Mouse (Mus musculus) liver, embryonic 13.5 days (tissue): ENCODE results near the gene Caprin2. TPM values are rescaled to one million over a fixed set of nuclear protein-coding genes. Genes with fewer than 3 reads are reported as not detected.
"Not testable (repeated sequence)": the region's sequence is repeated elsewhere in the genome, so short reads cannot be mapped to it uniquely, and the experiment has no call there.

Source experiments
- ATAC-seq: fragments of 200-750 bp; cut with Nextera tagmentation; 2 replicates; pipeline ENCODE4 v1.8.0; 2017; ENCODE audit warnings: low read depth, mild to moderate bottlenecking, moderate number of reproducible peaks, moderate library complexity
- DNase-seq: peaks from one replicate; pipeline ENCODE4 v3.0.0; 2022
- H3K27ac ChIP-seq: fragments of 300-500 bp; sonication (generic); 2 replicates; pipeline ENCODE4 v1.5.1; 2015; ENCODE audit warnings: moderate library complexity, mild to moderate bottlenecking, inconsistent platforms
- H3K27me3 ChIP-seq: fragments of 300-500 bp; sonication (generic); 2 replicates; pipeline ENCODE4 v1.6.1; 2015; ENCODE audit warnings: mild to moderate bottlenecking, inconsistent platforms
- H3K36me3 ChIP-seq: fragments of 300-500 bp; sonication (generic); 2 replicates; pipeline ENCODE4 v1.6.1; 2015; ENCODE audit warnings: mild to moderate bottlenecking, inconsistent platforms
- H3K4me1 ChIP-seq: fragments of 300-500 bp; sonication (generic); replicated peaks from 2 replicates; pipeline ENCODE4 v1.6.1; 2015; ENCODE audit warnings: inconsistent platforms
- H3K4me2 ChIP-seq: fragments of 300-500 bp; sonication (generic); 2 replicates; pipeline ENCODE4 v1.6.1; 2015; ENCODE audit warnings: inconsistent platforms, mild to moderate bottlenecking, moderate library complexity
- H3K4me3 ChIP-seq: fragments of 300-500 bp; sonication (generic); replicated peaks from 2 replicates; pipeline ENCODE4 v1.5.1; 2015; ENCODE audit warnings: mild to moderate bottlenecking, inconsistent platforms
- H3K9ac ChIP-seq: fragments of 300-500 bp; sonication (generic); 2 replicates; pipeline ENCODE4 v1.6.1; 2015; ENCODE audit warnings: mild to moderate bottlenecking, inconsistent platforms
- H3K9me3 ChIP-seq: fragments of 300-500 bp; sonication (generic); replicated peaks from 2 replicates; pipeline ENCODE4 v1.6.1; 2016; ENCODE audit warnings: inconsistent platforms
- WGBS: fragments of 180-500 bp; shearing (Covaris S2); methylation state at CpG from one replicate; pipeline ENCODE4 v1.1.7; 2015; ENCODE audit not compliant: insufficient replicate concordance; 5-methylcytosine and 5-hydroxymethylcytosine counted together
- polyA plus RNA-seq: library from polyadenylated mRNA; unstranded; fragments of >200 nt; fragmentation: Nextera tagmentation; extraction: Ambion mirVana; gene quantifications from 2 replicates; pipeline ENCODE4 v1.2.1, GENCODE M21; 2015

The Caprin2 gene
- 7.2 and 8.0 TPM in 2 replicates for polyA plus RNA-seq

DNA sequence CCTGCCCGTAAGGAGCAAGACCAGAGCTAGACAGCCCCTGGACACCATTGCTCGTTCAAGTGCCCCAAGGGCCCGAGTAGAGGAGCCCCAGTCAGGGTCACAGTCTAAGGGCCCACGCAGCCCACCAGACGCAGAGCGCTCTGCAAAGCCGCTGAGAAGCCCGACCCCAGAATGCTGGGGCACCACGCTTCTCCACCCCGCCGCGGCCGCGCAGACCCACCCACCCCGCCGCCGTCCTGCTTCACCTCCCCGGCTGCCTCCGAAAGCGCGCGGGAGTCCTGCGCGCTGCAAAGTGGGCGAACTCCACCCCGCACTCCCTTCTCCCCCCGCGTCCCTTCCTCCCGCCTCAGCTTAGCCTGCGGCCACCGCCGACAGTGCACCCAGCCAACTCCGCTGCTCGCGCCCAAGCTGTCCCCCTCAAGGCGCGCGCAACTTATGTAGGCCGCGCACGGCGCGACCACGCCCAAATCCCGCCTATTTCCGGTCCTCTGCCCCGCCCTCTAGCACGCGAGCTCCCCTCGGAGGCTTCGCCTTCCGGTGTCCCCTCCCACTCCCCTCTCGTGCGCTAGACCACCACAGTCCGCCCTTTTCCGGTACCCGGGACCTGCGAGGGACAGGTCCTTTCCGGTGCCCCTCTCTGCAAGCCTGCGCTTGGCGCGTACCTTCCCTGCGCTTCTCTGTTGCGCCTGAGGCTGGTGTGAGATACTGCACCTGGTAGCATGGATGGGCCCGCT is at the start of gene Caprin2:
TSS of gene Caprin2 (minus strand) at position 465 of the 734 bp plus-strand sequence.
- peak within 1 kb of the TSS; percentile 96 for H3K4me2 ChIP-seq
- H3K27ac ChIP-seq: peak within 1 kb of the TSS; percentile 81
- peak; percentile 93 for DNase-seq
- no peaks in the 10 kb centered on the region for H3K27me3 ChIP-seq
- no peaks in the 10 kb centered on the region for H3K9me3 ChIP-seq
- WGBS: under 1% methylated on average over 62 of the region's 65 CpGs
- peak within 1 kb of the TSS; percentile 88 for H3K9ac ChIP-seq
- peaks cover 26% of the 10 kb centered on the region for H3K4me1 ChIP-seq
- no peaks in the 10 kb centered on the region for H3K36me3 ChIP-seq
- peak within 1 kb of the TSS; percentile 84 for H3K4me3 ChIP-seq
- peak; percentile 96 for ATAC-seq

DNA sequence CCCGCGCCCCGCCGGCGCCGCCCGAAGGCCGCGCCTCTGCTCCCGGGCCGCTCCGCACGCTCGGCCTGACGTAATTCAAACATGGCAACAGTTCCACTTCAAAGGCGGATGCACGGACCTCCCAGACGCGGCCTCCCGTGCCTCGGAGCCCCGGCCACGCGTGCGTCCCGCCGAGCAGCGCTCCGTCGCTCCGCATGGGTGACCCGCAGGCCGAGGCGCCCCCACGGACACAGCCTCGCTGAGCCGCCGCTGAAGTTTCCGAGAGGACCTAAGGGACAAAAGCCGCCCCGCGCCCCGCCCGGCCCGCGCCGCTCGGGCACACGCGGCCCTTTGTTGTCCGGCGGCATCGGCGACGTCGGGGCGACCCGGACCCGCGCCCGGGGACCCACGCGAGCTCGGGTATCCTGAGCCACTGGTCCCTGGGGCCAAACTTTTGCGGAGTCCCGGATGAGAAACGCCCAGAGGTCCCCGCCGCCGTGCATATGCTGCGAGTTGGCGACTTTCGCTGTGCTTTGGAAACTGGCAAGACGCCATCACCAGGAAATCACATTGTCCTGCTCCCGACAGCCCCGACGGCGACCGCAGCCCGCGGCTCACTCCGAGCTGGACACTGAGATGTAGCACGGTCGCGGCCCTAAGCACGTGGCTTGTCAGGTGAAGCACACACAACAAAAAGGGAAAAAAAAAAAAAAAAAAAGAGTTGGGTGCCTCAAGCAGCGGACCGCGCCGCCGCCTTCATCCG is 48.9 kb upstream of the Caprin2 start:
- DNase-seq (peak; percentile 62), ATAC-seq (peak; percentile 72)
- H3K9me3 ChIP-seq: no peaks in the 10 kb centered on the region
- H3K9ac ChIP-seq: peak overlapping the region; percentile 93
- peak overlapping the region; percentile 90 for H3K4me3 ChIP-seq
- H3K27me3 ChIP-seq: no peaks in the 10 kb centered on the region
- H3K4me2 ChIP-seq: peak overlapping the region; percentile 98
- H3K27ac ChIP-seq: peak overlapping the region; percentile 86
- H3K36me3 ChIP-seq: peaks cover 10% of the 10 kb centered on the region; the same call in 1 of the 2 replicates
- peaks cover 39% of the 10 kb centered on the region for H3K4me1 ChIP-seq
- WGBS: under 1% methylated on average over 92 of the region's 92 CpGs

DNA sequence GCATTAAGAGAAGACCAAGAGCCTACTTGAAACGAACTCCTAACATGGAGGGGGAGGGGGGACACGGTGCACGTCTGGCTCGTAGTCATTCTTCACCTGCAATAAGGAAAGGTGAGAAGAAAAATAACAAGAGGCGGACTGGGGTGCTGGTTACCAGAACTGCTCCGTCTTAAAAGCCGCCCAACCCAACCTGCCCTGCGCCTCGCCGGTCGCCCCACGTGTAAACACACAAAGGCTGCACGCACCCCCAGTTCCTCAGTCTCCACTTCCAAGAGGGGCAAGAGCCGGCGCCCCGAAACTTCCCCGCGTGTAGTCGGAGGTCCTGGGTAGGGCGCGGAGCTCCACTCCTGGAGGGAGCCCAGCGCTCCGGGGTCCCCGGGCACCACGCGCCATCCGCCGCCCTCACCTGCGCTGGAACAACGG is 48.3 kb upstream of the Caprin2 start:
- Histone ChIP-seq H3K27ac (peak overlapping the region; percentile 86), H3K9me3 (no peaks in the 10 kb centered on the region), H3K4me1 (peaks cover 40% of the 10 kb centered on the region), H3K27me3 (no peaks in the 10 kb centered on the region), H3K4me3 (peak overlapping the region; percentile 90), H3K4me2 (peak overlapping the region; percentile 98), H3K9ac (peak overlapping the region; percentile 93), H3K36me3 (peaks cover 10% of the 10 kb centered on the region; the same call in 1 of the 2 replicates)
- DNase-seq (no peak), ATAC-seq (no peak; the same call in 1 of the 2 replicates)
- WGBS: under 1% methylated on average over 30 of the region's 30 CpGs

DNA sequence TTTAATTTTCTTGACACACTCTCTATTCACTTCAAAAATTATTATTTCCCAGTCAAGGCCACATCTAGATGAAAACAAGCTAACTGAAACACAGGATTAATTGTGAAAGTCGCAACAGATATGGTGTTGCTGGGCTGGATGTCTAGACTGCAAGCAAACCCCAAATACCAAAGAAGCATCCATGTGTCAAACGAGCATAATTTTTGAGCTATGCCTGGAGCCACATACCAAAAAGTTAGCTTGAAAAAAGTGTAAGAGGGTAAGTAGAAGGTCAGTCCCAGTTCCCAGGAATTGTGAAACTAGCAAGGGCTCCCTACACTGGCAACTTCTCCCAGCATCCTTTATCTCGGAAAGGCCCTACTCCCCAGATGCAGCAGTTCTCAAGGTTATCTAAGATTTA is 47.7 kb upstream of the Caprin2 start:
- Histone ChIP-seq H3K4me1 (peaks cover 43% of the 10 kb centered on the region), H3K4me2 (peak overlapping the region; percentile 98), H3K4me3 (peak overlapping the region; percentile 90), H3K9me3 (no peaks in the 10 kb centered on the region), H3K9ac (peak overlapping the region; percentile 93), H3K27me3 (no peaks in the 10 kb centered on the region), H3K27ac (no peak overlapping the region), H3K36me3 (peaks cover 10% of the 10 kb centered on the region; the same call in 1 of the 2 replicates)
- ATAC-seq (no peak), DNase-seq (peak; percentile 17)
- 25% methylated on average over 3 of the region's 3 CpGs for WGBS

DNA sequence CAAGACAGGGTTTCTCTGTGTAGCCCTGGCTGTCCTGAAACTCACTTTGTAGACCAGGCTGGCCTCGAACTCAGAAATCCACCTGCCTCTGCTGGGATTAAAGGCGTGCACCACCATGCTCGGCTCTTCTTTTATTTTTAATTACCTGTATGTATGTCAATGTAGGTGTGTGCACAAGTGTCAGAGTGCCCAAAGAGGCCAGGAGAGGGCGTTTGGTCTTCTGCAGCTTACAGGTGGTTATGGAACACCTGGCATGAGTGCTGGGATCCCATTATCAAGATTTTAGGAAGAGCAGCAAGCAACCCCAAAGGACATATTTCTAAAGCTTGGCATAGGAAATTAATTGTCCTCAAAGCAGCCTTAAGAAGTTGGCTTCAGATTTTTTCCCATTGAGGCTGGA is 46.4 kb upstream of the Caprin2 start:
- H3K9me3 ChIP-seq: no peaks in the 10 kb centered on the region
- no peak overlapping the region for H3K4me3 ChIP-seq
- no peaks in the 10 kb centered on the region for H3K27me3 ChIP-seq
- peaks cover 10% of the 10 kb centered on the region; the same call in 1 of the 2 replicates for H3K36me3 ChIP-seq
- H3K9ac ChIP-seq: no peak overlapping the region
- DNase-seq (no peak), ATAC-seq (no peak)
- WGBS: 70% methylated on average over 4 of the region's 4 CpGs
- H3K4me2 ChIP-seq: no peak overlapping the region
- H3K27ac ChIP-seq: no peak overlapping the region
- peaks cover 51% of the 10 kb centered on the region for H3K4me1 ChIP-seq

DNA sequence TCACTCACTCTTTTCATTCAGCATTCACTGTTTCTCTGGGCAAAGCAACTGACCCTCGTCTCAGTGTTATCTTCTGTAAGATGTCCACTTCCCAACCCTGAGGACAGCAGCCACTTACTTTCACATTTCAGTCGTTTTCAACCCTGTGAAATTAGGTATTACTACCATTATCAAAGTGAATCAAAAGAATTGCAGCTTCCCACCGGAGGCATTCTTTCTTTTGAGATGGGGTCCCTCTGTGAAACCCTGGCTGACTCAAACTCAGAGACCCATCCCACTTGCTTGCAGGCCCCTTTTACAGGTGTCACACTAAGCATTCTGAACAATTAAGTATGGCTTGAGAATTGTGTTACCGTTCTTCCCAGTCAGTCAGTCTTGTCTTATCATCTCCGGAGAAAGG is 45.8 kb upstream of the Caprin2 start:
- no peaks in the 10 kb centered on the region for H3K9me3 ChIP-seq
- DNase-seq (no peak), ATAC-seq (no peak)
- H3K27me3 ChIP-seq: no peaks in the 10 kb centered on the region
- no peak overlapping the region for H3K4me3 ChIP-seq
- H3K27ac ChIP-seq: no peak overlapping the region; the same call in 1 of the 2 replicates
- no peak overlapping the region for H3K9ac ChIP-seq
- peaks cover 10% of the 10 kb centered on the region; the same call in 1 of the 2 replicates for H3K36me3 ChIP-seq
- 58% methylated on average over 5 of the region's 5 CpGs for WGBS
- H3K4me1 ChIP-seq: peaks cover 46% of the 10 kb centered on the region
- H3K4me2 ChIP-seq: no peak overlapping the region

DNA sequence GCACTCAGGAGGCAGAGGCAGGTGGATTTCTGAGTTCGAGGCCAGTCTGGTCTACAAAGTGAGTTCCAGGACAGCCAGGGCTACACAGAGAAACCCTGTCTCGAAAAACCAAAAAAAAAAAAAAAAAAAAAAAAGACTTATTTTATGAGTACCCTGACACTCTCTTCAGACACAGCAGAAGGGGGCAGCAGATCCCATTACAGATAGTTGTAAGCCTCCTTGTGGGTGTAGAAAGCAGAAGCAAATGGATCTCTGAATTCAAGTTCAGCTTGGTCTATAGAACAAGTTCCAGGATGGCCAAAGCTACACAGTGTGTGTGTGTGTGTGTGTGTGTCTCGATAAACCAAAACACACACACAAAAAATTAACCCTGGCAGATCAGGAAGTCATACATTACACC is 44.3 kb upstream of the Caprin2 start:
- 37% methylated on average over 3 of the region's 3 CpGs for WGBS
- H3K4me1 ChIP-seq: peaks cover 52% of the 10 kb centered on the region
- not testable (repeated sequence) for H3K27me3 ChIP-seq

DNA sequence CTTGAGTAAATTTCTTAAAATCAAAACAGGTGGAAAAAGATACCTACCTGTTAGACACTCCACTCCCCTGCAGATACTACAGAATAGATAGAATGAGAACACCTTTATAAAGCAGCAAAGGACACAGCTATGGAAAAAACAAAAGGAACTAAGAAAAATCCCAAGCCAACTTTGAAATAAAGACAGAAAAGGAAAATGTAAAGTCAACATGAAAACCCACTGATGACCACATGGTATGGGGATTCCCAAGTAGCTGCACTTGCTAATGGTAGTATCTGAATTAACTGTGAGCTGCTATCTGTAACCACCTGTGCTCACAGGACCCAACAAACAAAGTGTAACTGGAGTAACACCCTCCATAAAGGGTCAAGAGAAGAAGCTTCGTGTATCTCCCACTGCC is 41.7 kb upstream of the Caprin2 start:
- H3K36me3 ChIP-seq: peaks cover 9% of the 10 kb centered on the region; the same call in 1 of the 2 replicates
- peaks cover 42% of the 10 kb centered on the region for H3K4me1 ChIP-seq
- no peaks in the 10 kb centered on the region for H3K9me3 ChIP-seq
- no peak overlapping the region for H3K27ac ChIP-seq
- DNase-seq (no peak), ATAC-seq (peak; percentile 37; the same call in 1 of the 2 replicates)
- H3K4me2 ChIP-seq: no peak overlapping the region
- H3K9ac ChIP-seq: no peak overlapping the region
- H3K27me3 ChIP-seq: no peaks in the 10 kb centered on the region
- no peak overlapping the region for H3K4me3 ChIP-seq
- 23% methylated on average over 1 of the region's 1 CpGs for WGBS

More for the DNA sequence above, 44.3 kb upstream of the Caprin2 start:
- not testable (repeated sequence) for H3K4me3 ChIP-seq, H3K27ac ChIP-seq, H3K9me3 ChIP-seq, H3K4me2 ChIP-seq, DNase-seq, H3K36me3 ChIP-seq, ATAC-seq, H3K9ac ChIP-seq

DNA sequence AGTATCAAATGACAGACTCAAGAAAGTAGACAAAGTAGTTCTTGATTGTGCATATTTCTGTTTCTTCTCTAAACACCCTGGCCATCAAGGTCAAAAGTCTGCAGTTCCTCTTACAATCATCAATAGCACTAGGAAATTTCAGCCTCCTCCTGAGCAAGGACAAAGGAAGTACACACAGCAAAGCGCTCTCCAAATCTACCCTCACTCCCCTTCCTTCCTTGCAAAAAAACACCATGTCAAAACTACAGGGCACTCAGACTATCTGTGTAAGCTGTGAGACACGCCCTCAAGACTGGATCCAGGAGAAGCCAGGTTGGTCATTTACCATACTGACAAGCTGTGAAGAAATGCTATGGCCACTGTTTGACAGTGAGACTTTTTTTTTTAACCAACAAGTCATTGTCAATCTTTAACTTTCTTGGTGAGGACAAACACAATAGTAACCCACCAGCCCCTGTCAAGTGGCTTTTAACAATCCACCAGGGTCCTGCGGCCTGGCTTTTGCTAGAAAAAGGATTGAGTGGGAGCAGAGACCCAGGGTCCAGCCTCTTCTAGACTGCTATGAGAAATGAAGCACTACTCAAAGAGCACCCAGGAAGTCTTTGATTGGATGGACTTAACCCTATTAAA is 39.0 kb upstream of the Caprin2 start:
- DNase-seq (no peak), ATAC-seq (peak; percentile 35; the same call in 1 of the 2 replicates)
- Histone ChIP-seq H3K4me1 (peaks cover 30% of the 10 kb centered on the region), H3K4me2 (0 out of 2 replicates have a peak overlapping the region, but pooled peaks have one; percentile 17), H3K27ac (no peak overlapping the region), H3K9me3 (no peaks in the 10 kb centered on the region), H3K4me3 (no peak overlapping the region), H3K36me3 (peaks cover 24% of the 10 kb centered on the region), H3K27me3 (no peaks in the 10 kb centered on the region), H3K9ac (no peak overlapping the region)
- 62% methylated on average over 3 of the region's 3 CpGs for WGBS

DNA sequence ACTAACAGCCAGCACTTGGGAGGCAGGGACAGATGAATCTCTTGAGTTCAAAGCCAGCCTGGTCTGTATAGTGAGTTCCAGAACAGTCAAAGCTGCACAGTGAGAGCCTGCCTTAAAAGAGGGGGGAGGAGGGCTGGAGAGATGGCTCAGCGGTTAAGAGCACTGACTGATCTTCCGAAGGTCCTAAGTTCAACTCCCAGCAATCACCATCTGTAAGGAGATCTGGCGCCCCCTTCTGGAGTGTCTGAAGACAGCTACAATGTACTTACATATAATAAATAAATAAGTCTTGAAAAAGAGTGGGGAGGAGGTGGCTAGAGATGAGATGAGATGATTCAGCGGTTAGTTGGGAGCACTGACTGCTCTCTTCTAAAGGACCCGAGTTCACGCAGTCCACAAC is 35.2 kb upstream of the Caprin2 start:
- Histone ChIP-seq H3K4me2 (no peak overlapping the region), H3K27ac (no peak overlapping the region), H3K9me3 (no peaks in the 10 kb centered on the region), H3K36me3 (peaks cover 56% of the 10 kb centered on the region), H3K9ac (no peak overlapping the region), H3K4me1 (peaks cover 13% of the 10 kb centered on the region), H3K4me3 (no peak overlapping the region), H3K27me3 (no peaks in the 10 kb centered on the region)
- WGBS: 67% methylated on average over 6 of the region's 6 CpGs
- no peak for DNase-seq
- peak; percentile 25; the same call in 1 of the 2 replicates for ATAC-seq

DNA sequence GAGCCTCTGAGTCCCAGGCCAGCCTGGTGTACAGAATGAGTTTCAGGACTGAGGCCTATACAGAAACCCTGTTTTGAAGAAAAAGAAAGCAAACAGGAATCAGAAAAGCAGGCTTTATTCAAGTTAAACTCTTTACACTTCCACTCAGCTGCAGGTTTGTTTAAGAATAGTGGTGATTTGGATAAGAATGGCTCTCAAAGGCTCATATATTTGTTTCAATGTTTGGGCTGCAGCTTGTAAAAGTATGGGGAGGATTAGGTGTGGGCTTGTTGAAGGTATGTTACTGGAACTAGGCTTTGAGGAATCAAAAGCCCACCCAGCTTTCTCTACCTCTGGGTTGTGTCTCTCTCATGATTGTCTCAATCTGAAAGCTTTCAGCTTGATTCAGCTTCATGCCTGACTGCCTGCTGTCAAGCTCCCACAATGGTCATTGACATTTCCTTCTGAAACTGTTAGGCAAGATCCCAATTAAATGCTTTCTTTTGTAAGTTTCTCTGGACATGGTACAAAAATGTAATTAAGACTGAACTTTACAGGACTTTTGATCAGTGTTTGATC is 22.9 kb upstream of the Caprin2 start:
- Histone ChIP-seq H3K4me2 (no peak overlapping the region), H3K27me3 (no peaks in the 10 kb centered on the region), H3K27ac (no peak overlapping the region), H3K4me1 (no peaks in the 10 kb centered on the region), H3K4me3 (no peak overlapping the region), H3K9me3 (no peaks in the 10 kb centered on the region), H3K36me3 (peaks cover 26% of the 10 kb centered on the region), H3K9ac (no peak overlapping the region)
- no peak for DNase-seq
- no peak for ATAC-seq
